22 mouse cellular contexts compared by ENCODE assay signal in genomic region chr2:66661988-66662387, GRCm38 (mm10). TPM values are rescaled to one million over a fixed set of nuclear protein-coding genes. Genes with fewer than 3 reads are reported as not detected.
"Had no signal": no experiment of that assay in that cellular context is flagged by ENCODE, and none has a peak within 500 bp of the region (broad histone marks: within the 10 kb centered on the region; RNA-seq: fewer than 3 reads in every experiment).

No protein-coding gene starts in this region.

- H3K9ac ChIP-seq: limb, embryonic 12.5 days; limb, embryonic 15.5 days; liver, embryonic 14.5 days; liver, postnatal 0 days; lung, embryonic 14.5 days; midbrain, embryonic 13.5 days; neural tube, embryonic 13.5 days had no signal

- H3K4me3 ChIP-seq: limb, embryonic 12.5 days; limb, embryonic 15.5 days; midbrain, embryonic 10.5 days; midbrain, embryonic 13.5 days; neural tube, embryonic 13.5 days had no signal

- DNase-seq: kidney, adult 11 months; kidney, adult 9 months; kidney, postnatal 14 days; kidney, postnatal 4 days; left cerebral cortex, postnatal 4 days; liver, postnatal 0 days; lung, embryonic 14.5 days; thymus, adult 18-20 months; thymus, postnatal 36 days had no signal

- H3K4me1 ChIP-seq: limb, embryonic 12.5 days; limb, embryonic 15.5 days; midbrain, embryonic 10.5 days; midbrain, embryonic 13.5 days; neural tube, embryonic 13.5 days had no signal

- H3K9me3 ChIP-seq: limb, embryonic 12.5 days; limb, embryonic 15.5 days; midbrain, embryonic 10.5 days; midbrain, embryonic 13.5 days; neural tube, embryonic 13.5 days had no signal

- H3K4me2 ChIP-seq: limb, embryonic 12.5 days; limb, embryonic 15.5 days; liver, embryonic 11.5 days; lung, embryonic 14.5 days; midbrain, embryonic 13.5 days; neural tube, embryonic 13.5 days had no signal

- H3K27ac ChIP-seq: limb, embryonic 12.5 days; limb, embryonic 15.5 days; liver, embryonic 14.5 days; macrophage; midbrain, embryonic 10.5 days; midbrain, embryonic 13.5 days; neural tube, embryonic 13.5 days had no signal

- H3K27me3 ChIP-seq: limb, embryonic 12.5 days; limb, embryonic 15.5 days; midbrain, embryonic 13.5 days; neural tube, embryonic 13.5 days had no signal

- H3K36me3 ChIP-seq: limb, embryonic 12.5 days; limb, embryonic 15.5 days; midbrain, embryonic 10.5 days; midbrain, embryonic 13.5 days; neural tube, embryonic 13.5 days had no signal

- ATAC-seq: liver, postnatal 0 days; lung, postnatal 0 days; midbrain, embryonic 13.5 days had no signal

RNA-seq across cellular contexts. Expression of gene Scn9a, which starts 27.2 kb away (rescaled TPM):
- total RNA-seq: megakaryocyte, adult 5-6 weeks had no signal
- polyA plus RNA-seq: liver, embryonic 11.5 days; liver, postnatal 0 days; macrophage; small intestine, adult 2 months; spleen, adult 2 months; testis, adult 2 months had no signal
